Mouse (Mus musculus) layer of hippocampus, adult 8-10 months (tissue): ENCODE measurements around the gene Cpsf7. TPM values are rescaled to one million over a fixed set of nuclear protein-coding genes. Genes with fewer than 3 reads are reported as not detected.
"Not testable (repeated sequence)": the region's sequence is repeated elsewhere in the genome, so short reads cannot be mapped to it uniquely, and the experiment has no call there.

Experiments used
- DNase-seq, 2 experiments: peaks; one replicate each; pipeline ENCODE4 v3.0.0; 2022; ENCODE audit warnings: low spot score in 2 of 2
- total RNA-seq, 4 experiments: library from RNA; stranded (reverse); gene quantifications; 2 replicates each; pipeline ENCODE4 v1.2.4; 2022

Cpsf7 gene
- total RNA-seq, result 10 to 100 TPM; 75.6 to 85.5 (median 83.0) TPM

DNA sequence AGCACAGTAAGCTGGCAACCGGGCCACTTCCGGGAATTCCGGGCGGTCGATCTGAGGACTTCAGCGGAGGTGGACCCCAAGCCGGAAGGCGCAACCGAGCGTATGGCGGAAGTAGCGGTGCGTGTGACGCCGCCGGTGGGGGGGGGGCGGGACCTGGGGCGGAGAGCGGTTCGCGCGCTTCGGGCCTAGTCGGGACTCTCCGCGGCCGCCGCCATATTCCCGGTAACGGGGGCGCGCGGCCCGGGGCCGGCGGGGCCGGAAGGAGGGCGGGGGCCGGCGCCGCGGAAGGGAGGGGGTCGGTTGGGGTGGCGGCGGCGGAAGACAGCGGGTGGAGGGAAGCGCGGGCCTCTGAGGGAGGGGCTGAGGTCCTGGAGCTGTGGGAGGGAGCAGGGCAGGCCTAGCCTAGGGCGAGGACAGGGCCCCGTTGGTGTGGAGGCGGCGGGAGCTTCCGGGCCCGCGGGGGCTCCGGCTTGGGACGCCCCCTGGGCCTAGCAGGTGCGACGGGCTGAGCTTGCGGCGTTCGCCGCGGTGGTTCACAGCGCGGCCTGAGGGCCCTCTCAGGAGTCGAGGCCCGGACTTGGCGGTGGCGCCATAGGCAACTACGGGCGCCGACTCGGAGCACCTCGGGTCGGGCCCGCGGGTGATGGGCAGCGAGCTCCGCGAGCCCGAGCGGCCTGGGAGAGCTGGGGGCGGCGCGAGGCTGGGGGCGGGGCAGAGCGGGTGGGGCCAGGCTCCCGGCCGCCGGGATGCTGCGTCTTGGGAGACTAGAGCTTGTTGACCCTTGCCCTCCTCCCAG is at the start of gene Cpsf7:
Cpsf7 (plus strand) TSS at position 161 of the 796 bp plus-strand sequence.
- peak; percentile 85 to 88 for DNase-seq

DNA sequence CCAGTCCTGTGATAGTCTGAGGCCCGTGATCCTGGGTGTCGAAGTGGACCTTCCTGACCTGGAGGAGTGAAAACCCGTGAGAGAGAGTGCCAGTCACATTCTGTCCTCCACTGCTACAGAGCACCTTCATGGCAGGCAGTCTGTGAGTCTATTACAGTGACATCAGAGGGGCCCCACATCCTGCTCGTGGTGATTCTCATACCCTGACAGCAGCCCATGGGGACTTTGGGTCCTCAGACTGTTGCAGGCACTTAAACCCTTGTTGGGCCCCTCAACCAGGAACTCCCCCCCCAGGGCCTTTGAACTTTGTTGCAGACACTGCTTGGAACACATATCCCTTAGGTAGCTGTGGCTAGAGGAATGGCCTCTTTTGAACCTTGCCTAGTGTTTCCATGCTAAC is 45.5 kb upstream of the Cpsf7 start:
- DNase-seq, result no peak

DNA sequence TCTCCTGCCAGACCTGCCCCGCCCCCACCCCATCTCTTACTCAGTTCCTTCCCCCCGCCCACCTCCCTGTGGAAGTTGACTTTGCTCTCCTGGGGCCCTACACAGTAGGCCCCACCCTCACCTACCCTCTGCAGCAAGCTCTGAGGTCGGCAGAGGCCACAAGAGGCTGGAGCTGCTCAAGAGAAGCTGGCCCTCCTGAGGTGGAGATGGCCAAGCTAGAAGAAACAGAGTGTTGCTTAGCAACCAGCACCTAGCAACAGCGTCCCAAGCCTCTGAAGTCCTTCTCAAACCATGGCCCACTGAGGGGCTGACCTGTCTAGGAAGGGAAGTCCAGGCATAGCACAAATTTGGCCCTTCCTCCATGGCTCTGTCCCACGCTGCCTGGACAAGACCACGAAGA is 42.4 kb upstream of the Cpsf7 start, which contains the start of gene Ppp1r32:
Ppp1r32 (minus strand) TSS at position 226 of the 400 bp plus-strand sequence.
- no peak for DNase-seq

DNA sequence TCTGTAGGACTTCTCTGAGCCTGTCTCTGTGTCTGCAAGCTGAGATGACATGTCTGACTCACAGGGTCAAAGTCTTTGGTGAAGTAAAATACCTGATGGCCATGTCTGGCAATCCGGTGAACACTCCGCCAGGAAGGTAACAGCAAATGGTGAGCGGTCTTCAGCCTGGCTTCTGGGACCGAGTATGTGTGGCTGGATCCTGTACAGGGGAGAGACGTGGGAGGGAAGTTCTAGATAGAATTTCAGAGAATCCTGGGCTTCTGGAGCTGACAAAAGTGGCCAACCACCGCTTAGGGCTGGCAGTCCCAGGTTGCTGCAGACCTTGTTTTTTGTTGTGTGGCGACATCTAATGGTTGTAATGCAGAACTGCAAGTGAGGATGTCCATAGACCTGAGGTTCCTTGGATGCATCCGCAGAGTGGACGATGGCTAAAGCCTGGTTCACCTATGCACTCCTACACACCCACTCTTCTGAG is 38.8 kb upstream of the Cpsf7 start:
- peak; percentile 55 to 67 for DNase-seq

DNA sequence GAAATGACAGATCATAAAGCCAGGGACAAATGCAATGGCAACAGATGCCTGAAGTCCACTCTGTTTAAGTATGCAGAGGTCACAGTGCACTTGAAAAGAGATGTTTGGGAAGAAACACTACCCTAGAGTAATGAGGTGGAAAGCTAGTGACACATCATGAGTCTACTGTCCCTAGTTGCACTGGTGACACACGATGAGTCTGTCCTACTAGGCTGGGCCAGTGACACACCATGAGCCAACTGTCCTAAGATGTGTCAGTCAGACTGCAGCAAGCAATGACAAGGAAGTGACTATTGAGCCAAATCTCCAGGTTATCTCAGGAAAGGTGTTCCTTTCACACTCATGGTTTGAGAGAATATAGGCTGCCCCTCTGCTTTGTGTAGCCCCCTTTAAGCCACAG is 29.4 kb upstream of the Cpsf7 start:
- DNase-seq, result no peak

DNA sequence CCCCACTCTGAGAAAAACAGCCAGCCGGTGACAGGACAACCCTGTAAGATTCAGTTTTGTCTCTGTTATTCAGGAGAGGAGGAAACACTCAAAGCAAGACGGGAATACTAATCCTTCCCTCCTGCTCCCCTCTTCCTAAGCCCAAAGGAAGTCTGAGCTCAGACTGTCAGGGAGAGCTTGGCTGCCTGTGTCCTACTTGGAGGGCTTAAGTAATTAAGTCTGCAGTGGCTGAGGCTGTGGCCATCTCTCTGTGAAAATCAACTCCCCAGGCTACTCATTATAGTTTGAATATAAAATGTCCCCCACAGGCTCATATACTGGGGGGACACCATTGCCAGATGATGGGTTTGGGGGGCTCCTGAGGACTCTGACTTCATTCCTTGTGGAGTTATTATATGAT is 28.1 kb upstream of the Cpsf7 start:
- DNase-seq, result no peak

DNA sequence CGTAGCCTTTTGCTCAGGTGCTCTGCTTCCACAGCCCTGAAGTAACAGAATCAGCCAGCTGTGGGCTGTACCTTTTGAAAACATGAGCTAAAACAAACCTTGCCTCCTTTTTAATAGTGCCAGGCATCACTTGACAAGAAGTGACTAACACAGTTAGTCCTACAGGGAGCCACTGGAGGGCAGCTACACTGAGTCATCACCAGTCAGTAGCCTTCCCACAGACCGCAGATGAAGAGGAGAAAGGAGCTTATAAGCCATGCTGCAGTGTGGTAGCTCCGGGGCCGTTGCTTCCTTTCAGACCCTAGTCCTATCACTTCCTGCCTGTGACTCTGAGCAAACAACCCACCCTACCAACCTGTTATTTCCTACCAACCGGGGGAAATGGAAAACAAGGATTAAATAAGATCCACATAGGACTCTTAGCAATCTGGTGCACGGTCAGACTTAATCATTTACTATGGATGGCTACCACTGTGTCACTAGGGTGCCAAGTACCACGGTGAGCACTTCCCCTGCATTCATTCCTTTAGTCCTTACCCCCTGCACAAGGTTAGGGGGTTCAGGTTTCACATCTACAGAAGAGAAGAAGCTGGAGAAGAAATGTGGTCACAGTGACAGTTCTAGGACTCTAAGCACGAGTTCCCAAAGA is 27.4 kb upstream of the Cpsf7 start:
- no peak for DNase-seq

DNA sequence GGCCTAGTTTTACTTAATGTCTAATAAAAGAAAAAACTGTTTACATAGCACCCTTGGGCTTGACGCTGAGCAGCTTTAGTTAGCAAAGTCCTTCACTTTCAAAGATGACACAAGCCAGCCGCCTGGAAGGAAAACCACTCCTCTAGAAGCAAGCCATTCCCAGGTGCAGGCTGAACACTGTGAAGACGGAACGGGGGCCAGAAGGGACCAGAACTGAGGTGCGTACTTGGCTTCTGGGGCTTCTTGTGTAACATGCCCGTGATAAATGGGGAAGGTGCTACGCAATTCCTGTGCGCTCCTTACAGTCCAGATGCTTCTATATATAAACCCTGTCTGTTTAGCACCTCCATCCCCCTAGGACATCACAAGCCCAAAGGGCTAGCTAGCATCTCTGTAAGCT is 24.5 kb upstream of the Cpsf7 start:
- DNase-seq, result no peak

DNA sequence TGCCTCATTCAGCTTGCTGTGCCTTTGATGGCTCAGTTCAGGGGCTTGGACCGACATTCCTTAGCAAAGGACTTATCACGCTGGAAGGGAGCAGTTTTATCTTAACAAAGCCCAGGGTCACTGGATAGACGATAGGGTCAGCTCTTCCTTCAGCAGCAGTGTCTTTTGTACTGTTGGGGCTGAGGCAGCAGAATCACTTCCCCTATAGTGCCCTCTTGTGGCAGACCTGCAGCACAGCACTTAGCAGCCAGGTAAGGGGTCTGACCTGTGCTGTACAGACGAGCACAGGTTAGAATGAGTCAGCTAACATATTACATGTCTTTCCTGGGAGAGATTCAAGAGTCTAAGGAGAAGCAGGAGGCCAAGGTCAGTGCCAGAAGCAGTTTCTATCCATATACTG is 22.5 kb upstream of the Cpsf7 start:
- no peak for DNase-seq

DNA sequence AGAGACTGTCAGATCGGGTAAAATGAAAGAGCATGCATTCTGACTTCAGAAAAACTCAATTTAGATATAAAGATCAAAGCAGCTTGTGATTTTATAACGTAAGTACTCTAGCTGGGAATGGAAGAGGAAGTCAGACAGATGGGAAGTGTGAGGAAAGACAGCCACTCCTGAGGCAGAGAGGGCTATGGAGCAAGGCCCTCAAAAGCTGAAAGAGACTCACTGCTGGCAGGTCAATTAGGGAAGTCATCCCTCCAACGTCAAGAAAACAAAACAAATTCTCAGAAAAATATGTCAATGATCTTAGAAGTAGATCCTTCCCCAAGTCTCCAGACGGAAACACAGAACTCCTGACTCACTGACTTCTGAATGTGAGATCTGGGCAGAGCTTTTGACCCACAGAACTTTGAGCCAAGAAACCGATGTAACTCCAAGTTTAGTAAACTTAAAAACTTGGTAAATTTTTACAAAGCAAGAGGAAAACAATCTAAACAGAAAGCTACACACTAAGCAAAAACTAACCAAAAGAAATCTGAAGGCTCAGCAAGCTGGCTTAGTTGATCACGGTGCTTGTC is 14.2 kb upstream of the Cpsf7 start:
- no peak for DNase-seq

DNA sequence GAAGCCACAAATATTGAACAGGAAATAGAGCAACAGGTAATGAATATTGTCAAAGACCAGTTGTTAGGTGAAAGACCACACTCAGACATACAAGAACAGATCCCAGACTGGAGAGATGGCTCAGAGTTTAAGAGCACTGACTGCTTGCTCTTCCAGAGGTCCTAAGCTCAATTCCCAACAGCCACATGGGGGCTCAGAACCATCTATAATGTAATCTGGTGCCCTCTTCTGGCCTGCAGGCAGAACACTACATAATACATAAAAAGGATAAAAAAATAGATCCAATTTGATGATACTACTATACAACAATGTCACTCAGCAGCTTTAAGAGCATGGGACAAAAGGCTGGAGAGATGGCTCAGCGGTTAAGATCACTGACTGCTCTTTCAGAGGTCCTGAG is 4.7 kb upstream of the Cpsf7 start:
- DNase-seq, result no peak

DNA sequence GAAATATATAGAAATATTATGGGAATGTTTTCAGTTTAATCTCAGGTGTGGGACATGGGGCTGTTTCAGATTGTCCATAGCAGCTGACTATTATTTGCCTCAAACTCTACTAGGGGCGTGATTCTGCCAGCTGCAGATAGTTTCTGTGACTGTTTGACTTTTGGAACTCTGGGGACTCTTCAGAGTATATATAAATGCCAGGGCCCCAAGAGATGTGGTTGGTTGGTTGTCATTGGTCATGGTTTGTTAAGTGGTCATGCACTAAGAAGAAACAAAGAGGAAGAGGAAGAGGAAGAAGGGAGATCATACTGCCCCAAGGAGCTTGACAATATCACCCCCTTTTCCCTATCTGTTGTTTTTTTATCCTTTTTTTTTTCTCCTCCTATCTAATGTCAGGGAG is 3.1 kb upstream of the Cpsf7 start:
- DNase-seq, result no peak

DNA sequence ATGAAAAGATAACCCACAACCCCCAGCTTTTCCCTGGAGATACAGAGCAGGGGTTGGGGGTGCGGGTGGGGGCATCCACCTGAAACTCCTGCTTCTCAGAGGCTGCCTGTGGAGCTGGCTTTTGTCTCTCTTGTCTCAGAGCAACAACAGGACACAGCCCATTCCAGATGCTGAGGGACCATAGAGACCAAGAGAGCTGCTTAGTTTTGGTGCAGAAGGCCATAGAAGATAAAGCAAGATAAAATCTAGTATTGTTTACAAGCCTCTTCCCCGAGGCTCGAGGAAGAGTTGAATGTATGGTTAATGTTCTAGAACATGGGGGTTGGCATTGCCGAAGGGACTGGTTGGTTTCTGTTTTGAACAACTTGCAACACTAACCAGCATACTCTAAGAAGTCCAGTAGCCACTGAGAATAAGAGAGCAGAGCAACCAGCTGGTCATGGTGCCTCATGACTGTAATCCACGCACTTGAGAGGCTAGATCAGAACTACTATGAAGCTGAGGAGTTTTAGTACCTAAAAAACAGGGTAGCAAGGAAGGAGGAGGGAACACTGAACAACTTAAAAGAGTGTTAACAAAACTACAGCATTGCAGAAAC is 1.5 kb upstream of the Cpsf7 start:
- no peak for DNase-seq

DNA sequence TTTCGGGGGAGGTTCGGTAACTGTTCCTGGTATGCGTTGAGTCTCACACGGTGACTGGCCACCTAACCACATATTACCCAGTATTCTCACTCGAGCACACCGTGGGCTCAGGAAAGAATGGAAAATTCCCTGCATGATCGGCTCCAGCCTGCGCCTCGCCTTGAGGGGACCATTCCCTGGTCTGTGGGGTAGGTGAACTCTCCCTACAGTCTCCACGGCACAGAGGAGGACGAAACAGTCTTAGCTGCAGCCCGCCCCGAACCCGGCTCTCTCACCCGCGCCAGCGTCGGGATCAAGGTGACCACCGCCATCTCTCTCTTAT is 321 bp upstream of the Cpsf7 start:
- DNase-seq, result no peak

DNA sequence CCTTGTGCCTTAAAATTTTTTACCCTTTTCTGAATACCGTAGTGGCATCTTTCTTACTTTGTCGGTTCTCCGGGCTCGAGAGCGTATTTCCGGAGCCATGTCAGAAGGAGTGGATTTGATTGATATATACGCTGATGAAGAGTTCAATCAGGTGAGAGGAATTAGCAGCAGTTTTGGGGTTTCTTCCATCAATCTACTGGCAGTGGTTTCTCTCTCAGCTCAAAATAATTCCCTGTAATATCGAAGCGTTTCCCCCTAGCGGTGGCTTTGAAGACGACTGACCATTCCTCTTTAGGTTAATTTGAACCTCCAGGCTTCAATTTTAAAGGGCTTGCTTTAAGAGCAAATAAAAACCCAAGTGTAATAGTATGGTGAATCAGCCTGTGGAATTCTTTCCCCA is 844 bp downstream of the Cpsf7 start, which contains the start of gene Sdhaf2:
Sdhaf2 (minus strand) TSS at position 233 of the 400 bp plus-strand sequence.
- DNase-seq, result no peak

DNA sequence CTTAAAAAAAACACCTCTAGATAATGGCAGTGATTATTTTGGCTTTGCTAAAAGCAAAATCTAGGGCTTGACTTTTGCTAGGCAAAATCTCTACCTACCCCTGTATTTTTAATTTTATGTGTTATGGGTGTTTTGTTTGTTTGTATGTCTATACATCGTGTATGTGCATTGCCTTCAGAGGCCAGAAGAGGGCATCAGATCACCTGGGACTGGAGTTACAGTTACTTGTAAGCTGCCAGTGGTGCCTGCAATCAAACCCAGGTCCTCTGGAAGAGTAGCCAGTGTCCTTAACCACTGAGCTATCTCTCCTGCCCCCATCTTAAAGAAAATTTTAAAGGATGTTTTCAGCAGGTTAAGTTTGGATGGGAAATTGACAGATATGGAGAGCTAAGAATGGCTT is 5.0 kb downstream of the Cpsf7 start:
- DNase-seq, result no peak

DNA sequence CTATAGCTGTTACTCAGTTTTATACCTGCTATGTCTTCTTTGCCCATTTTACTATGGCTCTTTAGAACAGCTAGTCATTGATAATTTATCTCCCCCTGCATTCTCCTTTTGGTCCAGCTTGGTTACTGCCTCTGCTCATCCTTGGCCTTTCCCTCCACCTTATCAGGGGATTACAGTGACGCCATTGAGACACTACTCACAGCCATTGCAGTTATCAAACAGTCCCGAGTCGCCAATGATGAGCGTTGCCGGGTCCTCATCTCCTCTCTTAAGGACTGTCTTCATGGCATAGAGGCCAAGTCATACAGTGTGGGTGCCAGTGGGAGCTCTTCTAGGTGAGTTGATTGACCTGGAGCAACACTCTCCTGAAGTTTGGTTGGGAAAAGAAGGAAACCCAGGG is 14.4 kb downstream of the Cpsf7 start:
- DNase-seq, result no peak

DNA sequence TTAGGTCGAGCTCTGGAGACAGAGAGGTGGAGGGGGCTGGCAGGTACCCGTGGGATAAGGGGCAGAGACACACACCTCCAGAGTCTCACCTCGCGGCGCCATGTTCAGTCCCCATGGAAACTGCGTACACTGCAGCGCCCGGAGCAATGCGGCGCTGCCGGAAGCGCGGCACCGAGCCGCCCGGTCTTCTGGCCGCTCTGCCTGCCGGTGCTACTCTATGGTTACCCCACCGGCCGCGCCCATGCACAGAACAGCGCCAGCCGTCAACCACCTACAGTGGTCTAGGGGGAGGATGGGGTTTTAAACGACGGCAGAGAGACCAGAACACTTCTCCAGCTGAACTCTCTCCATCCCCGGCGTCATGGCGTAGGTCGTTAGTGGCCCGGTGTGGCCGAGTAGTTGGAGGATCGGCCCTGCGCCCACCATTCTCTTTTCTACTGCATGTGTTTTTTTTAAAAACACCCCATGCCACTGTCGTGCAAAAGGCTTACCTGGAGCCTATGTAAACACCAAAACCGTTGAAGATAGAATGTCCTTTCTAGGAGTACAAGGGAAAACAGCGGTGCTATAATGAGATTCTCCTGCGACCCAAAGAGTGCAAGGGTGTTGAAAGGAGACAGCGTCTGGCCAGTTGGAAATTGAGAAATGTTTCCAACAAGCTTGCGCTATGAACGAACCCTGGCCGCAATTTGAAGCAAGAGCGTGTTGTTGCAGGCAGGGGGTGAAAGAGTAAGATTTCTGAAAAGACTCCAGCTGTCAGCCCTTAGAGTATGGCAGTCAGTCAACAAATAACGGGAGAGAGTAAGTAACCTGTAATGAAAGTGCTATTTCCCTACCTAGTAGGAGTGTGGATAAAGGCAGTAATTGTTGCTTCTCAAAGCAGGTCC is 30.8 kb downstream of the Cpsf7 start, which contains the start of gene Tmem216:
Tmem216 (minus strand) TSS at position 615 of the 887 bp plus-strand sequence.
- peak; percentile 68 to 80 for DNase-seq

DNA sequence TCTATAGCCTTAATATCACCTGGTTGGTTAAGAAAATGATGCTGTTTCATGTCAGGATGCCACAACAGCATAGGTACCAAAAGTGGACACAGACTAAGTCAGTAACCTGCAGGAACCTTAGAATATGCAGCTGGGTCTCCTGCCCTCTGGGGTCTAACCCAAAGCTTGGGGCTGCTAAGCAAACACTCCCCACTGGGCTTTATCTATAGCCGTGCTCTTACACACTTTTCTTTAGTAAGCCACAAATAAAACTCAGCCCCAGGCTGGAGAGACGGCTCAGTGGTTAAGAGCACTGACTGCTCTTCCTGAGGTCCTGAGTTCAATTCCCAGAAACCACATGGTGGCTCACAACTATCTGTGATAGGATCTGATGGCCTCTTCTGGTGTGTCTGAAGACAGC is 31.9 kb downstream of the Cpsf7 start:
- no peak for DNase-seq

DNA sequence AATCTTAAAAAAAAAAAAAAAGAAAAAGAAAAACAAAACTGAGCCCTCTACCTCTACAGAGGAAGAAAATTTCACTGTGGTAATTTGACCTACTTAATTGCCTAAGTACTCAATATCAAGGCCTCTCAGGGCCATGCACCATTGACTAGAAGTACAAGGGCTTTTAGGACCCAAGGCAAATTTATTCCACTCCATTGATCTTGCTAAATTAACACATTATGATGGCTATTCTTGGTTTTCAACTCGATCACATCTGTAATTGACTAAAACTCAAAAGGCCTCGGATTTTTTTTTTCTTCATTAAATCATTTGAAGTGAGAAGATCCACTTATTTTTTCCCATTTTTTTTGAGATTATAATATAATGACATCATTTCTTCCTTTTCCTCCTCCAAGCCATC is 32.4 kb downstream of the Cpsf7 start:
- no peak for DNase-seq

DNA sequence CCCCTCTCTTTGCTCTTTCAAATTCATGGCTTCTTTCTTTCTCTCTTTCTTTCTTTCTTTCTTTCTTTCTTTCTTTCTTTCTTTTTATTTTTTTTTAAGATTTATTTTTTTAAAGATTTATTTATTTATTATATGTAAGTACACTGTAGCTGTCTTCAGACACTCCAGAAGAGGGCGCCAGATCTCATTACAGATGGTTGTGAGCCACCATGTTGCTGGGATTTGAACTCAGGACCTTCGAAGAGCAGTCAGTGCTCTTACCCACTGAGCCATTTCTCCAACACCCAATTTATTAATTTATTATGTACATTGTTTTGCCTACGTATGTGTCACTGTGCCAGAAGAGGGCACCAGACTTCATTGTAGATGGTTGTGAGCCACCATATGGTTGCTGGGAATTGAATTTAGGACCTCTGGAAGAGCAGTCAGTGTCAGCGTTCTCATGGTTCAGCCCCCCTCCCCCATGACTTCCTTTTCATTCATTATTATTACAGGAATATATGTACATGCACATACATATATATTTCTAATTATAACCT is 32.8 kb downstream of the Cpsf7 start:
- DNase-seq, result not testable (repeated sequence)
